Mouse (Mus musculus): ENCODE measurements around the gene Parg. TPM values are rescaled to one million over a fixed set of nuclear protein-coding genes. Genes with fewer than 3 reads are reported as not detected.

The Parg gene
- polyA plus RNA-seq, 1 experiment from 2014 or later, result 11.6 TPM

DNA sequence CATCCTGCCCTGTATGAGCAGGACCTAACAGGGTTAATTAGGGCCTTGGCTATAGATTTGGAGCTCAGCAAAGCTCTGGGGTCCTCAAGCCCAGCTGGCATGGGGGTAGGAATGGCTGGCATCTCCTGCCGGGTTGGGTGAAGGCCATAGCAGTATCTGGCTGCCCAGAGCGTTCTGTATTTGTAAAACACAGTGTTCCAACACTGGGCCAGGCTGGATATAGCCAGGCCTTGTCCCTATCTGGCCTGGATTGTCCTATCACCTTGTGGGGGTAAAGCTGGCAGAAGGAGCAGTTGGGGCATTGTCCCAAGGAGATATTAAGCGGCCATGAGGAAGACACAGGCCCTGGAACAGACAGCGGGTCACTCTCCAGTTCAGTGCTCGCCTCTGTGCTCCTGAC, 121.5 kb downstream of the Parg start:
- Histone ChIP-seq H3K4me1 (ENCODE audit: control insufficient read depth, low read depth, low read length) (peaks cover 3% of the 10 kb centered on the region; the same call in 1 of the 2 replicates), H3K27me3 (ENCODE audit: control insufficient read depth, insufficient read depth, low read depth, low read length) (no peaks in the 10 kb centered on the region), H3K4me2 (ENCODE audit: low read depth, low read length) (no peak overlapping the region), H3K4me3 (ENCODE audit: low read depth, low read length) (no peak overlapping the region), H3K36me3 (ENCODE audit: control insufficient read depth, insufficient read depth) (no peaks in the 10 kb centered on the region), H3K9ac (ENCODE audit: low read depth, low read length) (no peak overlapping the region), H3K9me3 (replicated peaks; ENCODE audit: control insufficient read depth, low read length) (no peaks in the 10 kb centered on the region), H3K27ac (ENCODE audit: low read length) (no peak overlapping the region)
- ATAC-seq (ENCODE audit: low read depth), result no peak
- 77% methylated on average over 5 of the region's 5 CpGs for whole genome bisulfite sequencing (ENCODE audit: insufficient replicate concordance)

DNA sequence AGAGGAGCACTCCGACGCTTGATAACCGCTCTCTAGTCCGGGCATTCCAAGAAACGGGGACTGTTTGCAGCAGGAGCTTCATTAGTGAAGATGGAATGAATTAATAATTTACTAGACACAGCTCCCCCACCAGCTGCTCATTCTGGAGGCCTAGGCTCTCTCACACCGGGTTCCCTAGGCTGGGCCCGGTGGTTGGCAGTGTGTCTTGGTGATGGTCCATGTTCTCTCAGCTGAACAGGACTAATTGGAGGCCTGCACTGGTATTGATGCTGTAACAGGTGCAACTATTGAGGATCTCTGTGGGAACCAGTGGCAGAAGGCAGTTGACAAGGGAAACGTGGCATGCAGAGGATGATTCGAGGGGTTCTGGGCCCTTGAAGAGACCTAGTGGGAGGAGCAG, 125.6 kb downstream of the Parg start:
- 63% methylated on average over 9 of the region's 9 CpGs for WGBS (ENCODE audit: insufficient replicate concordance)
- Histone ChIP-seq H3K4me2 (ENCODE audit: low read depth, low read length) (no peak overlapping the region), H3K9ac (ENCODE audit: low read depth, low read length) (no peak overlapping the region), H3K9me3 (replicated peaks; ENCODE audit: control insufficient read depth, low read length) (no peaks in the 10 kb centered on the region), H3K4me3 (ENCODE audit: low read depth, low read length) (no peak overlapping the region), H3K27ac (ENCODE audit: low read length) (no peak overlapping the region), H3K27me3 (ENCODE audit: control insufficient read depth, insufficient read depth, low read depth, low read length) (no peaks in the 10 kb centered on the region), H3K36me3 (ENCODE audit: control insufficient read depth, insufficient read depth) (no peaks in the 10 kb centered on the region), H3K4me1 (ENCODE audit: control insufficient read depth, low read depth, low read length) (no peaks in the 10 kb centered on the region)
- no peak for ATAC-seq (ENCODE audit: low read depth)

DNA sequence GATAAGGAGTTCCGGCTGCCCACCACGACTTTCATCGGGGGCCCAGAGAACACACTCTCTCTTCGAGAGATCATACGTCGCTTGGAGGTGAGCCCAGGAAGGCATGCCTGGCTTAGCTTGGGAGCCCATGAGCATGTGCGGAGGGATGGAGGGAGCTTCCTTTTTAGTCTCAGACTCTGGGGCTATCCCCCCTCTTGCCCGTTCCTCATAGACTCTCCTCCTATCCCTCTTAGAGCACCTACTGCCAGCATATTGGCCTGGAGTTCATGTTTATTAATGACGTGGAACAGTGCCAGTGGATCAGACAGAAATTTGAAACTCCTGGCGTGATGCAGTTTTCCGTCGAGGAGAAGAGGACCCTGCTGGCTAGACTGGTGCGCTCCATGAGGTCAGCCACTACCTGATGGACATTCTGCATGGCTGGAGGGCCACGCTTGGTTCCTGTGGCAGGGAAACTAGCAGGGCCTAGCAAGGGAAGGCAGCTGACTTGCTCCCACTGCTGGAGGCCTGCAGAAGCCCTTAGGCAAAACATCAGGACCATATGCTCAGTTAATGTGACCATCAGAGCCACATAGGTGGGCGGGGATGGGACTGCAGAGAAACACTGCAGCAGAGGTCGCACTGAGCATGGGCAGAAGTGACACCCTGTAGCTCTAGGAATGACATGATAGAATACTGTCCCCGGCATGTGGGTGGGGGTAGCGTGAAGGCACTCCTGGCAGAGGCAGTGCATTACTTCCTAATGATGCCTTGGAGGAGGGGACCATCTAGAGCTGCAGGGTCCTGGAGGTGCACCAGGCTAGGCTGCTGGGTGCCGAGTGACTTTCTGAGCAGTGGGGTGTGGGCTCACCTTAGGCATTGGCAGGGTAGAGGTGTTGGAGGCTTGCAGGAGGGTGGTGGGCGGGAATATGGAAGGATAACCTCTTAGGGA, 131.0 kb downstream of the Parg start:
- Histone ChIP-seq H3K36me3 (ENCODE audit: control insufficient read depth, insufficient read depth) (no peaks in the 10 kb centered on the region), H3K27ac (ENCODE audit: low read length) (no peak overlapping the region), H3K4me2 (ENCODE audit: low read depth, low read length) (no peak overlapping the region), H3K4me1 (ENCODE audit: control insufficient read depth, low read depth, low read length) (no peaks in the 10 kb centered on the region), H3K27me3 (ENCODE audit: control insufficient read depth, insufficient read depth, low read depth, low read length) (no peaks in the 10 kb centered on the region), H3K4me3 (ENCODE audit: low read depth, low read length) (no peak overlapping the region), H3K9ac (ENCODE audit: low read depth, low read length) (no peak overlapping the region), H3K9me3 (replicated peaks; ENCODE audit: control insufficient read depth, low read length) (no peaks in the 10 kb centered on the region)
- 71% methylated on average over 20 of the region's 20 CpGs for WGBS (ENCODE audit: insufficient replicate concordance)
- no peak for ATAC-seq (ENCODE audit: low read depth)

DNA sequence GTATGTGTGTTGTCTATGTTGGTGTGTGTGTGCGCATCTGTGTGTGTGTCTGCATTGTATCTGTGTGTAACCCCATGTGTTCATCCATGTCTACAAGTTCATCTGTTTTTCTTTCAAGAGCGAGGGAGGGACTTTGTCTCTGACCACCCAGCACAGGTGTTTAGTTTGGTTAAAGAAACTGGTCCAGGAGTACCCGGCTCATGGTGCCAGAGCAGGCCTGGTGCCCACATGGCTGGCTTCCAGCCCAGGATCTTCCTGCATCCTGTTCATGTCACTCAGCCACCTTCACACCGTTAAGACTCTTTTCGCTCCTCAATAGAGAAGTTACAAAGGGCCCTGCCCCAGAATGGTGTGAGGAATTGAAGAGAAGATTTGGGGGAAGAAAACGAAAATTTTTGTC, 134.3 kb downstream of the Parg start:
- 48% methylated on average over 6 of the region's 6 CpGs for WGBS (ENCODE audit: insufficient replicate concordance)
- no peak for ATAC-seq (ENCODE audit: low read depth)
- H3K27me3 ChIP-seq (ENCODE audit: control insufficient read depth, insufficient read depth, low read depth, low read length), result no peaks in the 10 kb centered on the region

DNA sequence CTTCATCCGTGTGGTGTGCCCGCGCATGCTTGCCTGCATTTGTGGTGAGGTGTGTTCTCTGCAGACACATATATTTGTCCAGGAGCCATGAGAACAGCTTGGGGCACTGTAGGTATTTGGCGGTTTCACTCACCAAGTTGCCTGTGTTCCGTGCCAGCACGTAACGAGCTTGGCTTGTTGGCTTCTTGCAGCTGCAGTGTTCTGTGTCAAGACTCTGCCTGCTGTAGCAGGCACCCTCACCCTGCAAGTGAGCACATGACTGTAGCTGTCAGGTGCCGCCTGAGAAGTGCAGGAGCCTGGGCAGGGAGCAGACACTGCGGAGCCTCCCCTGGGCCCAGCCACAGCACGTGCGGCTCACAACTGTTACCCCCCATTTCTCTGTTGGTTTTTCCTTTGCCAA, 134.8 kb downstream of the Parg start:
- no peaks in the 10 kb centered on the region for H3K36me3 ChIP-seq (ENCODE audit: control insufficient read depth, insufficient read depth)
- H3K9ac ChIP-seq (ENCODE audit: low read depth, low read length), result no peak overlapping the region
- no peak for ATAC-seq (ENCODE audit: low read depth)
- no peaks in the 10 kb centered on the region for H3K27me3 ChIP-seq (ENCODE audit: control insufficient read depth, insufficient read depth, low read depth, low read length)
- no peaks in the 10 kb centered on the region for H3K9me3 ChIP-seq (replicated peaks; ENCODE audit: control insufficient read depth, low read length)
- no peak overlapping the region for H3K4me3 ChIP-seq (ENCODE audit: low read depth, low read length)
- no peak overlapping the region for H3K4me2 ChIP-seq (ENCODE audit: low read depth, low read length)
- 69% methylated on average over 11 of the region's 11 CpGs for WGBS (ENCODE audit: insufficient replicate concordance)
- H3K27ac ChIP-seq (ENCODE audit: low read length), result no peak overlapping the region
- H3K4me1 ChIP-seq (ENCODE audit: control insufficient read depth, low read depth, low read length), result no peaks in the 10 kb centered on the region

More for the DNA sequence above, 134.3 kb downstream of the Parg start:
- Histone ChIP-seq H3K36me3 (ENCODE audit: control insufficient read depth, insufficient read depth) (no peaks in the 10 kb centered on the region), H3K4me3 (ENCODE audit: low read depth, low read length) (no peak overlapping the region), H3K9me3 (replicated peaks; ENCODE audit: control insufficient read depth, low read length) (no peaks in the 10 kb centered on the region), H3K4me2 (ENCODE audit: low read depth, low read length) (no peak overlapping the region), H3K4me1 (ENCODE audit: control insufficient read depth, low read depth, low read length) (no peaks in the 10 kb centered on the region), H3K9ac (ENCODE audit: low read depth, low read length) (no peak overlapping the region), H3K27ac (ENCODE audit: low read length) (no peak overlapping the region)

DNA sequence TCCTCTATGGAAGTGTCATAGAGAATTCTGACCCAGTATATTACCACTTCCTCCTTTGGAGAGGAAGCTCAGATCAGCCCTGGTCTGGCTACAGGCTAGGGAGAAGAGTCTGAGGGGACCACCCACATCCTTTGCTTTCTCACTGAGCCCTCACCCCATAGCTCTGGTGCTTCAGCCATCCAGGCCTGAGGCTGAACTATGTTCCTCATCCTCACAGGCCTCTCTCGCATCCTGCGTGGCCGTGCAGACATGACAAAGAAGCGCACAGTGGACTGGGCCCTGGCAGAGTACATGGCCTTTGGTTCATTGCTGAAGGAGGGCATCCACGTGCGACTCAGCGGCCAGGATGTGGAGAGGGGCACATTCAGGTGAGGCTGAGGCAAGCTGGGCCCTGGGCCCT, 140.1 kb downstream of the Parg start:
- WGBS (ENCODE audit: insufficient replicate concordance), result 64% methylated on average over 7 of the region's 7 CpGs
- Histone ChIP-seq H3K4me2 (ENCODE audit: low read depth, low read length) (no peak overlapping the region), H3K27me3 (ENCODE audit: control insufficient read depth, insufficient read depth, low read depth, low read length) (no peaks in the 10 kb centered on the region), H3K4me3 (ENCODE audit: low read depth, low read length) (no peak overlapping the region), H3K4me1 (ENCODE audit: control insufficient read depth, low read depth, low read length) (no peaks in the 10 kb centered on the region), H3K27ac (ENCODE audit: low read length) (no peak overlapping the region), H3K9ac (ENCODE audit: low read depth, low read length) (no peak overlapping the region), H3K36me3 (ENCODE audit: control insufficient read depth, insufficient read depth) (no peaks in the 10 kb centered on the region), H3K9me3 (replicated peaks; ENCODE audit: control insufficient read depth, low read length) (no peaks in the 10 kb centered on the region)
- no peak for ATAC-seq (ENCODE audit: low read depth)

DNA sequence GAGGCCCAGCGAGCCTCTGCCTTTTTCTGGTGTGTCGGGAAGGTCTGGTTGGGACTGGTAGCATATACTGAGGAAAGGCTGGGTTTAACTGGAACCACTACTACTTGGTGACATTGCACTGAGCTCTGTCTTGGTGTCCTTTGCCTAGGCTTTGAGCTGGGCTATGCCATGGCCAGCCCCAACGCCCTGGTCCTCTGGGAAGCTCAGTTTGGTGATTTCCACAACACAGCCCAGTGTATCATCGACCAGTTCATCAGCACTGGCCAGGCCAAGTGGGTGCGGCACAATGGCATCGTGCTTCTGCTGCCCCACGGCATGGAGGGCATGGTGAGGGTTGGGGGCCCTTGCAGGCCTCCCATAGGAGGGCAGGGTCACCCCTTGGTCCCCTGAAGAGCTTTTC, 142.4 kb downstream of the Parg start:
- Histone ChIP-seq H3K9ac (ENCODE audit: low read depth, low read length) (no peak overlapping the region), H3K36me3 (ENCODE audit: control insufficient read depth, insufficient read depth) (no peaks in the 10 kb centered on the region), H3K4me1 (ENCODE audit: control insufficient read depth, low read depth, low read length) (no peaks in the 10 kb centered on the region), H3K27me3 (ENCODE audit: control insufficient read depth, insufficient read depth, low read depth, low read length) (no peaks in the 10 kb centered on the region), H3K27ac (ENCODE audit: low read length) (no peak overlapping the region), H3K4me2 (ENCODE audit: low read depth, low read length) (no peak overlapping the region), H3K4me3 (ENCODE audit: low read depth, low read length) (no peak overlapping the region), H3K9me3 (replicated peaks; ENCODE audit: control insufficient read depth, low read length) (no peaks in the 10 kb centered on the region)
- WGBS (ENCODE audit: insufficient replicate concordance), result 63% methylated on average over 7 of the region's 7 CpGs
- no peak for ATAC-seq (ENCODE audit: low read depth)

DNA sequence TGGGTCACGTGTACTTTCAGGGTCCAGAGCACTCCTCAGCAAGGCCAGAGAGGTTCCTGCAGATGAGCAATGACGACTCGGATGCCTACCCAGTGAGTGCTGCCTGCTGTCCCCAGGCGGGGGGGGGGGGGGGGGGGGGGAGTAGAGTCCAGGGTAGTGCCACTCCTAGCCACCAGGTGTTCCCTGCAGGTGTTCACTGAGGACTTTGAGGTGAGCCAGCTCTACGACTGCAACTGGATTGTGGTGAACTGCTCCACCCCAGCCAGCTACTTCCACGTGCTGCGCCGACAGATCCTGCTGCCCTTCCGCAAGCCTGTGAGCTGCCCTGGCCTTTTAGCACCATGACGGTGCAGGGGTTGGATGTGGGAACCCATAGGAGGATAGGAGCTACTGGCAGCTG, 142.9 kb downstream of the Parg start:
- H3K36me3 ChIP-seq (ENCODE audit: control insufficient read depth, insufficient read depth), result no peaks in the 10 kb centered on the region
- H3K4me1 ChIP-seq (ENCODE audit: control insufficient read depth, low read depth, low read length), result no peaks in the 10 kb centered on the region
- 63% methylated on average over 9 of the region's 10 CpGs for WGBS (ENCODE audit: insufficient replicate concordance)
- no peak overlapping the region for H3K27ac ChIP-seq (ENCODE audit: low read length)
- H3K27me3 ChIP-seq (ENCODE audit: control insufficient read depth, insufficient read depth, low read depth, low read length), result no peaks in the 10 kb centered on the region
- ATAC-seq (ENCODE audit: low read depth), result no peak
- no peak overlapping the region for H3K4me2 ChIP-seq (ENCODE audit: low read depth, low read length)
- no peaks in the 10 kb centered on the region for H3K9me3 ChIP-seq (replicated peaks; ENCODE audit: control insufficient read depth, low read length)
- no peak overlapping the region for H3K9ac ChIP-seq (ENCODE audit: low read depth, low read length)
- no peak overlapping the region for H3K4me3 ChIP-seq (ENCODE audit: low read depth, low read length)
